Mouse (Mus musculus) v-Abl transformed pro-B cells (cell line): ENCODE data around the gene Pp2d1.

Experiments used
- in situ Hi-C, 2 experiments: fragments of 400-800 bp; cut with MboI; formaldehyde crosslinking; loops; one replicate each; pipeline ENCODE4 v1.15.1; 2025; ENCODE audit not compliant: unreplicated experiment in 2 of 2

Pp2d1 gene

GRCm38 (mm10) chr17:53567346-53568101 is 28.3 kb upstream of the Pp2d1 start:
- in situ Hi-C loops: loop anchor here in 1 of 2 experiments (5.0 kb wide), 1 partner anchor 120 kb away; the partner anchor contains the start of gene Sgo1

- in situ Hi-C loops: loop anchor here in 1 of 2 experiments (5.0 kb wide), 1 partner anchor 120 kb away; the partner anchor contains the start of gene Sgo1
Observed at GRCm38 (mm10) chr17:53566919-53567345, 27.7 kb upstream of the Pp2d1 start.

GRCm38 (mm10) chr17:53566161-53566918 is 27.1 kb upstream of the Pp2d1 start, which contains the start of gene Kat2b:
Gene Kat2b, plus strand, starts transcription at chr17:53566861.
- in situ Hi-C loops: loop anchor here in 1 of 2 experiments (5.0 kb wide), 1 partner anchor 121 kb away; the partner anchor contains the start of gene Sgo1

- in situ Hi-C loops: loop anchor here in 1 of 2 experiments (5.0 kb wide), 1 partner anchor 122 kb away; the partner anchor contains the start of gene Sgo1
Observed at GRCm38 (mm10) chr17:53564837-53565236, 25.6 kb upstream of the Pp2d1 start.

- in situ Hi-C loops: no loop called here
Observed at GRCm38 (mm10) chr17:53561458-53562029, 22.3 kb upstream of the Pp2d1 start.

GRCm38 (mm10) chr17:53559646-53560045 is 20.4 kb upstream of the Pp2d1 start:
- in situ Hi-C loops: no loop called here

- in situ Hi-C loops: no loop called here
Observed at GRCm38 (mm10) chr17:53557443-53557842, 18.2 kb upstream of the Pp2d1 start.

- in situ Hi-C loops: no loop called here
Observed at GRCm38 (mm10) chr17:53554813-53555212, 15.6 kb upstream of the Pp2d1 start.

GRCm38 (mm10) chr17:53554088-53554487 is 14.8 kb upstream of the Pp2d1 start:
- in situ Hi-C loops: no loop called here

GRCm38 (mm10) chr17:53551306-53552299 is 12.4 kb upstream of the Pp2d1 start:
- in situ Hi-C loops: no loop called here

GRCm38 (mm10) chr17:53543591-53544324 is 4.5 kb upstream of the Pp2d1 start:
- in situ Hi-C loops: no loop called here

- in situ Hi-C loops: no loop called here
Observed at GRCm38 (mm10) chr17:53542536-53542935, 3.3 kb upstream of the Pp2d1 start.

- in situ Hi-C loops: loop anchor here in 1 of 2 experiments (10.0 kb wide), 1 partner anchor 302 kb away; no protein-coding TSS in a partner anchor
Observed at GRCm38 (mm10) chr17:53532425-53532824, 6.8 kb downstream of the Pp2d1 start.

GRCm38 (mm10) chr17:53531160-53531559 is 8.1 kb downstream of the Pp2d1 start:
- in situ Hi-C loops: loop anchor here in 1 of 2 experiments (10.0 kb wide), 1 partner anchor 304 kb away; no protein-coding TSS in a partner anchor

GRCm38 (mm10) chr17:53528034-53528433 is 11.2 kb downstream of the Pp2d1 start:
- in situ Hi-C loops: no loop called here

- in situ Hi-C loops: loop anchor here in 1 of 2 experiments (25.0 kb wide), 1 partner anchor 958 kb away; no protein-coding TSS in a partner anchor
Observed at GRCm38 (mm10) chr17:53520509-53520908, 18.7 kb downstream of the Pp2d1 start.

GRCm38 (mm10) chr17:53519364-53519763 is 19.9 kb downstream of the Pp2d1 start:
- in situ Hi-C loops: loop anchor here in 1 of 2 experiments (25.0 kb wide), 1 partner anchor 957 kb away; no protein-coding TSS in a partner anchor

GRCm38 (mm10) chr17:53512311-53512951 is 26.8 kb downstream of the Pp2d1 start:
- in situ Hi-C loops: loop anchor here in 1 of 2 experiments (5.0 to 25.0 kb wide), 3 partner anchors 180 to 950 kb away; no protein-coding TSS in a partner anchor
